ENCODE assay signal across 8 mouse cellular contexts in genomic region chr11:95384973-95385320, GRCm38 (mm10). TPM values are rescaled to one million over a fixed set of nuclear protein-coding genes. Genes with fewer than 3 reads are reported as not detected.
A peak's percentile ranks its signal among the peaks of the same experiment; 100 is the strongest.
DNase-seq lines count a peak whose midpoint lies in the region; ATAC-seq and TF ChIP-seq lines count a peak whose summit lies in the region.

No protein-coding gene starts in this region.

- intact Hi-C loops in gastrocnemius, adult 2 months (cut with DNase I): loop anchor here (1.0 to 10.0 kb wide), 5 partner anchors 48 to 280 kb away; partner anchors contain the start of genes Fam117a, Kat7 and Nxph3

- H3K27me3 ChIP-seq in thymus, adult 2 months (ENCODE audit: control insufficient read depth, insufficient read depth, low read length): no peaks in the 10 kb centered on the region
- no peaks in the 10 kb centered on the region for H3K27me3 ChIP-seq in liver, embryonic 11.5 days (replicated peaks; ENCODE audit: control insufficient read depth, insufficient read depth, low read length)
- H3K27me3 ChIP-seq in stomach, postnatal 0 days (ENCODE audit: control insufficient read depth, insufficient read depth, low read length): no peaks in the 10 kb centered on the region

- no peak for TF ChIP-seq POLR2A in thymus, adult 2 months (IDR thresholded peaks at IDR 0.05; ENCODE audit: control insufficient read depth, extremely low read depth, insufficient read depth, low read length, poor library complexity)

- WGBS in thymus, adult 2 months: 0% methylated on average over 14 of the region's 14 CpGs
- WGBS in liver, embryonic 11.5 days: under 1% methylated on average over 14 of the region's 14 CpGs
- WGBS in stomach, postnatal 0 days: under 1% methylated on average over 14 of the region's 14 CpGs

- DNase-seq in gastrocnemius, adult 2 months: no peak
- DNase-seq in gastrocnemius, adult 8-10 months (ENCODE audit: low spot score in 2 of 2): no peak
- no peak for DNase-seq in thymus, adult 2 months
- no peak for DNase-seq in thymus, postnatal 4 days
- no peak for DNase-seq in liver, embryonic 11.5 days (ENCODE audit: low spot score)
- no peak for DNase-seq in stomach, postnatal 0 days (ENCODE audit: low spot score)
- no peak for DNase-seq in adrenal gland, adult 18-20 months (ENCODE audit: low spot score in 2 of 2)
- no peak for DNase-seq in layer of hippocampus, adult 9-11 months

- H3K4me3 ChIP-seq in gastrocnemius, adult 2 months: peak overlapping the region; percentile 93
- H3K4me3 ChIP-seq in thymus, adult 2 months (ENCODE audit: control insufficient read depth, insufficient read depth, low read length): peak overlapping the region; percentile 65
- H3K4me3 ChIP-seq in liver, embryonic 11.5 days (ENCODE audit: low read depth, low read length): peak overlapping the region; percentile 85
- peak overlapping the region; percentile 91 for H3K4me3 ChIP-seq in stomach, postnatal 0 days (ENCODE audit: low read depth, low read length)

- peaks cover 25% of the 10 kb centered on the region for H3K36me3 ChIP-seq in thymus, adult 2 months (ENCODE audit: control insufficient read depth, insufficient read depth, low read length)
- H3K36me3 ChIP-seq in liver, embryonic 11.5 days (ENCODE audit: control insufficient read depth, insufficient read depth, low read length): peaks cover 28% of the 10 kb centered on the region
- H3K36me3 ChIP-seq in stomach, postnatal 0 days (ENCODE audit: control insufficient read depth, insufficient read depth, low read length): 0 out of 2 replicates have a peak, but pooled peaks cover 5% of the 10 kb centered on the region

- peak overlapping the region; percentile 100 for H3K27ac ChIP-seq in gastrocnemius, adult 2 months
- no peak overlapping the region for H3K27ac ChIP-seq in thymus, adult 2 months (ENCODE audit: control insufficient read depth, insufficient read depth, low read length)
- peak overlapping the region; percentile 73 for H3K27ac ChIP-seq in liver, embryonic 11.5 days (ENCODE audit: low read depth, low read length)
- H3K27ac ChIP-seq in stomach, postnatal 0 days (replicated peaks): peak overlapping the region; percentile 87

- TF ChIP-seq EP300 in stomach, postnatal 0 days (optimal IDR thresholded peaks at IDR 0.05): no peak

- TF ChIP-seq CTCF in gastrocnemius, adult 2 months (IDR thresholded peaks at IDR 0.05): no peak
- no peak for TF ChIP-seq CTCF in thymus, adult 2 months (IDR thresholded peaks at IDR 0.05; ENCODE audit: borderline replicate concordance, control insufficient read depth, extremely low read depth, insufficient read depth, low read length, poor library complexity)
- TF ChIP-seq CTCF in stomach, postnatal 0 days (IDR thresholded peaks at IDR 0.05; ENCODE audit: low read depth): no peak

- H3K4me2 ChIP-seq in liver, embryonic 11.5 days: peak overlapping the region; percentile 83
- peak overlapping the region; percentile 51 for H3K4me2 ChIP-seq in stomach, postnatal 0 days (replicated peaks; ENCODE audit: low read depth)

- 0 out of 2 replicates have a peak, but pooled peaks have one; percentile 9 for ATAC-seq in liver, embryonic 11.5 days (replicated peaks; ENCODE audit: low FRiP score)
- ATAC-seq in stomach, postnatal 0 days (ENCODE audit: low FRiP score, low TSS enrichment): no peak

- H3K9ac ChIP-seq in liver, embryonic 11.5 days (ENCODE audit: low read depth, low read length): peak overlapping the region; percentile 92
- peak overlapping the region; percentile 85 for H3K9ac ChIP-seq in stomach, postnatal 0 days (ENCODE audit: low read length)

- no peaks in the 10 kb centered on the region for H3K9me3 ChIP-seq in liver, embryonic 11.5 days (ENCODE audit: control insufficient read depth, low read length)
- no peaks in the 10 kb centered on the region for H3K9me3 ChIP-seq in stomach, postnatal 0 days (ENCODE audit: control insufficient read depth, low read length)

- peaks cover 2% of the 10 kb centered on the region; the same call in 1 of the 2 replicates for H3K4me1 ChIP-seq in thymus, adult 2 months (replicated peaks; ENCODE audit: control insufficient read depth, insufficient read depth, low read length)
- H3K4me1 ChIP-seq in liver, embryonic 11.5 days (replicated peaks; ENCODE audit: control insufficient read depth, insufficient read depth, low read length): peaks cover 6% of the 10 kb centered on the region
- H3K4me1 ChIP-seq in stomach, postnatal 0 days (replicated peaks; ENCODE audit: control insufficient read depth, insufficient read depth): no peaks in the 10 kb centered on the region

RNA-seq across cellular contexts. Expression of gene Slc35b1, which starts 0.5 kb away (rescaled TPM):
- total RNA-seq in gastrocnemius, adult 2 months (2021): 10 to 100 TPM; 42.4 to 49.5 TPM
- total RNA-seq in gastrocnemius, adult 8-10 months (2022): 10 to 100 TPM; 49.1 to 55.1 (median 51.9) TPM
- 89.3 and 107 TPM in 2 replicates for polyA plus RNA-seq in thymus, adult 2 months (2012; rRNA removed)
- polyA plus RNA-seq in liver, embryonic 11.5 days (2014; fragmentation: Nextera tagmentation; extraction: Ambion mirVana): 78.8 and 86.8 TPM in 2 replicates
- 106 and 110 TPM in 2 replicates for polyA plus RNA-seq in stomach, postnatal 0 days (2015; fragmentation: Nextera tagmentation; extraction: Ambion mirVana)
- total RNA-seq in adrenal gland, adult 18-20 months (2021): 10 to 100 TPM; 55.7 to 65.8 TPM

RNA-seq across cellular contexts. Expression of gene Spop, which starts 28.9 kb away (rescaled TPM):
- 100 to 1,000 TPM; 190 to 208 TPM for total RNA-seq in gastrocnemius, adult 2 months (2021)
- total RNA-seq in gastrocnemius, adult 8-10 months (2022): 100 to 1,000 TPM; 183 to 223 (median 204) TPM
- 47.9 and 52.0 TPM in 2 replicates for polyA plus RNA-seq in thymus, adult 2 months (2012; rRNA removed)
- 88.1 and 92.4 TPM in 2 replicates for polyA plus RNA-seq in liver, embryonic 11.5 days (2014; fragmentation: Nextera tagmentation; extraction: Ambion mirVana)
- 92.4 and 96.0 TPM in 2 replicates for polyA plus RNA-seq in stomach, postnatal 0 days (2015; fragmentation: Nextera tagmentation; extraction: Ambion mirVana)
- 100 to 1,000 TPM; 134 to 145 TPM for total RNA-seq in adrenal gland, adult 18-20 months (2021)

RNA-seq across cellular contexts. Expression of gene Fam117a, which starts 48.1 kb away (rescaled TPM):
- 1 to 10 TPM; 1.5 to 2.1 TPM for total RNA-seq in gastrocnemius, adult 2 months (2021)
- total RNA-seq in gastrocnemius, adult 8-10 months (2022): 1 to 10 TPM; 1.4 to 2.6 (median 2.5) TPM
- polyA plus RNA-seq in thymus, adult 2 months (2012; rRNA removed): 204 and 224 TPM in 2 replicates
- 41.3 and 44.9 TPM in 2 replicates for polyA plus RNA-seq in liver, embryonic 11.5 days (2014; fragmentation: Nextera tagmentation; extraction: Ambion mirVana)
- 5.7 and 6.7 TPM in 2 replicates for polyA plus RNA-seq in stomach, postnatal 0 days (2015; fragmentation: Nextera tagmentation; extraction: Ambion mirVana)
- 10 to 100 TPM; 11.7 to 21.8 TPM for total RNA-seq in adrenal gland, adult 18-20 months (2021)
